Mouse (Mus musculus) heart, postnatal 0 days (tissue): ENCODE results near the gene Meis2.

ENCODE experiments used
- CTCF ChIP-seq: IDR thresholded peaks from 2 replicates; pipeline ENCODE4 v1.5.1; 2016; ENCODE audit warnings: antibody characterized with exemption, control low read depth, low read depth
- EP300 ChIP-seq: IDR thresholded peaks from 2 replicates; pipeline ENCODE4 v1.6.1; 2016; ENCODE audit warnings: antibody characterized with exemption, low read depth

DNA sequence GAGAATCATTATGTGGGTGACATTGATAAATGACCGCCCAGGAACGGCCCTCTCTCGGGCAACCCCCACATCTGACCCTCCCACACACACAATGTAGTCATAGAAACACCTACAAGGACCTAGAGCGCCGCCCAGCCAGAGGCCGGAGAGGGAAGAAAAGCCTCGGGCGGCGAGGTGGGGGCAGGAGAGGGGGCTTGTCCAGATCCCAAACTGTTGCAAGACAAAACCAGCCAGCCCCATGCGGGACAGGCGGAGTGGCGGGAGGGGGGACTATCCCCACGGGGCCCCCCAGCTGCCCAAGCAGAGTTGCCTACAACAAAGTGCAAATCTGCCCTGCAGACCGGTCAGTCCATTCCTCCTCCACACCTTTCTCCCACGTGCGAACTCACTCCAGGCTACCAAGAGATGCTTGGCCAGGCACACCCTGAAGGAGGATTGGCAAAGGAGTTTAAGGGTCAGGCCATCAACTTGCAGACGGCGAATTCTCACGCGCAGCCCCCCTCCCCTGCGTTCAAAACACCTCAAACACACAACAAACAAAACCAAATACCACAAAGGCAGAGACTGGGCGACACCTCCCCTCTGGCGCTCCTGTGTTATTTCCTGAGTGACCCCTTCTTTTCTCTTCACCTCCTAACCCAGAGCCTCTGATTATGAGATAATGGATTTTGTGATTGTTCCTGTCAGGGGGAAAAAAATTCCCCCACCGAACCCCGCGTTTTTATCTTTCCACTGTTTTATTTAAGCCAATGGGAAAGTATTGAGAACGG, 206.1 kb downstream of the Meis2 start:
- TF ChIP-seq EP300: no peak
- no peak for TF ChIP-seq CTCF
